Mouse (Mus musculus) C2C12 (cell line): ENCODE measurements around the gene Dhtkd1. TPM values are rescaled to one million over a fixed set of nuclear protein-coding genes. Genes with fewer than 3 reads are reported as not detected.
"Not testable (repeated sequence)": the region's sequence is repeated elsewhere in the genome, so short reads cannot be mapped to it uniquely, and the experiment has no call there.

ENCODE experiments used
- H3K27me3 ChIP-seq: one replicate; pipeline ENCODE4 v1.6.1; 2011; ENCODE audit not compliant: control insufficient read depth, insufficient read depth, insufficient read length
- H3K36me3 ChIP-seq: one replicate; pipeline ENCODE4 v1.6.1; 2011; ENCODE audit not compliant: control insufficient read depth, insufficient read depth
- H3K4me3 ChIP-seq: one replicate; pipeline ENCODE4 v1.5.1; 2011; ENCODE audit warnings: mild to moderate bottlenecking, control low read depth; ENCODE audit not compliant: poor library complexity, insufficient read depth, severe bottlenecking
- H3K79me2 ChIP-seq: one replicate; pipeline ENCODE4 v1.6.1; 2011; ENCODE audit not compliant: control insufficient read depth, insufficient read depth
- H3K79me3 ChIP-seq: one replicate; pipeline ENCODE4 v1.6.1; 2011; ENCODE audit warnings: low read depth, control low read depth
- H3ac ChIP-seq: one replicate; pipeline ENCODE3; 2011; ENCODE audit warnings: low read depth; ENCODE audit not compliant: control insufficient read depth, insufficient read length
- CEBPB ChIP-seq: IDR thresholded peaks from one replicate; pipeline ENCODE4 v1.6.1; 2011; ENCODE audit warnings: low read depth, mild to moderate bottlenecking, control low read depth, moderate library complexity
- CTCF ChIP-seq: IDR thresholded peaks from one replicate; pipeline ENCODE4 v1.5.1; 2011; ENCODE audit not compliant: control insufficient read depth, insufficient read depth, insufficient read length
- FOSL1 ChIP-seq: IDR thresholded peaks from one replicate; pipeline ENCODE4 v1.8.0; 2011; ENCODE audit warnings: mild to moderate bottlenecking, low read length; ENCODE audit not compliant: poor library complexity, insufficient read depth, severe bottlenecking
- MAX ChIP-seq: IDR thresholded peaks from one replicate; pipeline ENCODE4 v1.6.1; 2011; ENCODE audit warnings: mild to moderate bottlenecking, control low read depth
- MYOD1 ChIP-seq: IDR thresholded peaks from one replicate; pipeline ENCODE4 v1.6.1; 2011; ENCODE audit warnings: low read depth; ENCODE audit not compliant: control insufficient read depth, insufficient read length
- MYOG ChIP-seq: IDR thresholded peaks from one replicate; pipeline ENCODE4 v1.6.1; 2011; ENCODE audit not compliant: control insufficient read depth, insufficient read length; ENCODE audit errors: extremely low read depth
- USF1 ChIP-seq: IDR thresholded peaks from one replicate; pipeline ENCODE4 v1.6.1; 2011; ENCODE audit warnings: low read depth, mild to moderate bottlenecking, control low read depth, moderate library complexity
- long read RNA-seq, 2 experiments: library from polyadenylated mRNA; unstranded; transcript quantifications; one replicate each; pipeline ENCODE4 v2.0.0; 2019 to 2020
- polyA plus RNA-seq: library from polyadenylated mRNA; unstranded; fragments of >200 nt; fragmentation: generic; extraction: Trizol; gene quantifications from one replicate; pipeline ENCODE4 v1.2.1, GENCODE M21; 2012; ENCODE audit warnings: missing spikeins

The Dhtkd1 gene
- 0.19 TPM for polyA plus RNA-seq
- long read RNA-seq, experiment 1 = 0 reads
- long read RNA-seq, experiment 2, full-length matches to known transcripts = 1 of 2 reads
- long read RNA-seq, experiment 2, partial matches to known transcripts = 0 of 2 reads
- long read RNA-seq, experiment 2, other reads (novel, unspliced or antisense) = 1 of 2 reads

DNA sequence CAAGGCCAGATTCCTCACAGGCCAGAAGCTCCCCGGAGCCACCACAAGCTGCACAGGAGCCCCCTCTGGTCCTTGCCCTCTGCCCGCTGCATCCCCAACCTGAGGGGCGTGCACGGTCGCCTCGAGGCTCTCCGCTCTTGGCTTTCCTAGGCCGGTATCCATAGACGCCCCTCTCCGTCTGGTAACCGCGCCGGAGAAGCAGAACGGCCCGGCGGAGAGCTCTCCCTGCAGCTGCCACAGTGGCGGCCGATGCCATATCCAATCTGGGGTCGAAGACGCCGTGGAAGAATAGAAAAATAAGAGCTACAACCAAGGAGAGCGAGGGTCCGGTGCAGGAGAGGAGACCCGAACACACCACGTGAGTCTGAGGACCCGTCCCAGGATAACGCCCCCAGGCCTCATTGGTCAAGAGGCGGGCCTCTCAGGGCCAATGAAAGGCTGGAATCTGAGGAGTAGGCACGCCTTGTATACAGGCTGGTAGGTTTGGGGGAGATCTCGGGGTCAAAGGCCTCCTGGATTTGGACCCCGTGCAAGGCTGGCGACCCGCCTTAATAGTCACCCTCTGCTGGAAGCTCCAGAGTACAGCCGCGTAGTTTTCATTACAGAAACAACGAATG lies at the start of gene Dhtkd1:
TSS of gene Dhtkd1 (minus strand) at position 377 of the 617 bp plus-strand sequence.
- H3K27me3 ChIP-seq = no peaks in the 10 kb centered on the region
- no peaks in the 10 kb centered on the region for H3K79me2 ChIP-seq
- H3ac ChIP-seq = no peak within 1 kb of the TSS
- no peak within 1 kb of the TSS for H3K4me3 ChIP-seq
- TF ChIP-seq MYOD1 (no peak), USF1 (no peak), MAX (no peak), MYOG (no peak), CTCF (no peak), FOSL1 (no peak), CEBPB (no peak)
- H3K79me3 ChIP-seq = no peaks in the 10 kb centered on the region
- no peaks in the 10 kb centered on the region for H3K36me3 ChIP-seq

DNA sequence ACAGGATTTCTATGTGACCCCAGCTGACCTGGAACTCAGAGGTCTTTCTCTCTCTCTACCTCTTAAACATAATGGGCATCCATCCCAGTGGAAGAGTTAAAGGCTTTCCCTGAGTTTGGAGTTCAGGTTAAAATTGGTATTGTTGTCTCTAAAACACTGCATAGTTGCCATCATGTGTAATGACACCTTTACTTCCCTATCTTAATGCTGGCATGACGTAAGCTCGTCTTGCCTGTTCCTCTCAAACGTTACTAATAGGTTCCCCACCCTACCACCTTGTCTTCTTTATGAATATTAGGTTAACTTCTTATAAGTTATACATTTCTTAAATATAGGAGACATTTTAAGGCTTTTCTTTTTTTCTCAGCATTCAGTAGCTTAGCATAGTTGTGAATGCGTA lies 34.9 kb upstream of the Dhtkd1 start:
- Histone ChIP-seq H3ac (no peak overlapping the region), H3K79me2 (no peaks in the 10 kb centered on the region), H3K79me3 (no peaks in the 10 kb centered on the region), H3K27me3 (no peaks in the 10 kb centered on the region), H3K36me3 (peaks cover 79% of the 10 kb centered on the region), H3K4me3 (no peak overlapping the region)
- no peak for TF ChIP-seq MYOG
- TF ChIP-seq CEBPB = no peak
- TF ChIP-seq CTCF = no peak
- TF ChIP-seq MAX = no peak
- TF ChIP-seq USF1 = no peak
- TF ChIP-seq FOSL1 = no peak
- no peak for TF ChIP-seq MYOD1

DNA sequence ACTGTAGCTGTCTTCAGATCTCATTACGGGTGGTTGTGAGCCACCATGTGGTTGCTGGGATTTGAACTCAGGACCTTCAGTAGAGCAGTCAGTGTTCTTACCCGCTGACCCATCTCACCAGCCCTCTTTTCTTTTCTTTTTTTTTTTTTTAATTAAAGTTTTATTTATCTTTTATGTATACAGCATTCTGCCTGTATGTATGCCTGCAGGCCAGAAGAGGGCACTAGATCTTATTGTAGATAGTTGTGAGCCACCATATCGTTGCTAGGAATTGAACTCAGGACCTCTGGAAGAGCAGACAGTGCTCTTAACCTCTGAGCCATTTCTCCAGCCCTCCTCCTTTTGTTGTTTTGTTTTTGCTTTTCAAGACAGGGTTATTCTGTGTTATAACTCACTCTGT lies 28.0 kb upstream of the Dhtkd1 start:
- Histone ChIP-seq H3K36me3 (peaks cover 29% of the 10 kb centered on the region), H3K79me2 (peaks cover 51% of the 10 kb centered on the region), H3K79me3 (peaks cover 13% of the 10 kb centered on the region)
- not testable (repeated sequence) for H3ac ChIP-seq, H3K4me3 ChIP-seq, H3K27me3 ChIP-seq

DNA sequence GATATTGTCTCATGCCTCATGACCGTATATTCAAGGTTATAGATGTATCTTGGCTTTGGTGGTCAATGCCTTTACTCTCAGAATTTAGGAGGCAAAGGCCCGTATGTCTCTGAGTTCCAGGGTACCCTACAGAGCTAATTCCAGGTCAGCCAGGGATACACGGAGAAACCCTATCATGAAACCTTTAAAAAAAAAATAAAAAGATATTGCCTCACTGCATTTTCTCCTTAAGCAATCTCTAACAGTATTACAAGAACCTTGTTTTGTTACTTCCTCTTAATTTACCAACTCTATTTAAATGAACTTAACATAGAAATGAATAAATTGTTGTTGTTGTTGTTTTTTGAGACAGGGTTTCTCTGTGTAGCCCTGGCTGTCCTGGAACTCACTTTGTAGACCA lies 23.4 kb upstream of the Dhtkd1 start:
- no peak overlapping the region for H3ac ChIP-seq
- H3K79me3 ChIP-seq = peaks cover 27% of the 10 kb centered on the region
- H3K36me3 ChIP-seq = peaks cover 48% of the 10 kb centered on the region
- peaks cover 86% of the 10 kb centered on the region for H3K79me2 ChIP-seq
- H3K27me3 ChIP-seq = no peaks in the 10 kb centered on the region
- H3K4me3 ChIP-seq = no peak overlapping the region
- TF ChIP-seq FOSL1 (no peak), CTCF (no peak), MYOD1 (no peak), USF1 (no peak), MYOG (no peak), CEBPB (no peak), MAX (no peak)

DNA sequence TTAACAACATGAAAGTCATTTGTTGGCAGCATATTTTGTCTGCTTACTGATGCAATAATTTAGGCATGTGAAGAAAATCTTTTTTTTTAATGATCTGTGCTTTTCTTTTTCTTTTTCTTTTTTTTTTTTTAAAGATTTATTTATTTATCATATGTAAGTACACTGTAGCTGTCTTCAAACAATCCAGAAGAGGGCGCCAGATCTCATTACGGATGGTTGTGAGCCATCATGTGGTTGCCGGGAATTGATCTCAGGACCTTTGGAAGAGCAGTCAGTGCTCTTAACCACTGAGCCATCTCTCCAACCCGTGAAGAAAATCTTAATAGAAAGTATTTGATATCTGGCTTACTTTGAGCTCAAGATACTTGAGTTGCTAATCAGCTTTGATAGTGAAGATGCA lies 21.1 kb upstream of the Dhtkd1 start:
- H3K36me3 ChIP-seq = peaks cover 70% of the 10 kb centered on the region
- H3K4me3 ChIP-seq = not testable (repeated sequence)
- H3K79me2 ChIP-seq = peaks cover 87% of the 10 kb centered on the region

DNA sequence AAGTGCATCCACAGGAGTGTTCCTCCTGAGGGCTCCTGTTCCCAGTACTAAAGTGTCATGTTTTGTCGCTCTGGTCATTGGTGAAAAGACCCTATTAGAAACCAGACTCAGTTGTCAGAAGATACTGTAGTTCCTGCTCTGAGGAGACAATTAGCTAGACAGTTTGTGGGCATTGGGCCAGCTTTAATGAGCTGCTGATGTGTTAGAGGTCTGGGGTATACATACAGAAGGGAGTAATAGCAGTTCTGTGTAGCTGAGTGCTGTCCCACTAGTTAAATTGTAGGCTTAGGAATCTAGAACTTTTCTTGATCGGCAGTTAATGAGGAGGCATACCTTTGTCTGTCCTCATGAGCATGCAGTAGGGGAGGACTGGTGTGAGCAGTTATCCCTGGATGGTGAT lies 19.7 kb upstream of the Dhtkd1 start:
- Histone ChIP-seq H3K4me3 (no peak overlapping the region), H3K36me3 (peaks cover 85% of the 10 kb centered on the region), H3K27me3 (no peaks in the 10 kb centered on the region), H3K79me2 (peaks cover 86% of the 10 kb centered on the region), H3ac (no peak overlapping the region), H3K79me3 (peaks cover 26% of the 10 kb centered on the region)
- TF ChIP-seq CTCF (no peak), MYOG (no peak), CEBPB (no peak), MAX (no peak), FOSL1 (no peak), MYOD1 (no peak), USF1 (no peak)

More for the DNA sequence above, 21.1 kb upstream of the Dhtkd1 start:
- not testable (repeated sequence) for H3ac ChIP-seq, H3K27me3 ChIP-seq
- peaks cover 25% of the 10 kb centered on the region for H3K79me3 ChIP-seq
